11 mouse cellular contexts compared by ENCODE assay signal in the genomic region with DNA sequence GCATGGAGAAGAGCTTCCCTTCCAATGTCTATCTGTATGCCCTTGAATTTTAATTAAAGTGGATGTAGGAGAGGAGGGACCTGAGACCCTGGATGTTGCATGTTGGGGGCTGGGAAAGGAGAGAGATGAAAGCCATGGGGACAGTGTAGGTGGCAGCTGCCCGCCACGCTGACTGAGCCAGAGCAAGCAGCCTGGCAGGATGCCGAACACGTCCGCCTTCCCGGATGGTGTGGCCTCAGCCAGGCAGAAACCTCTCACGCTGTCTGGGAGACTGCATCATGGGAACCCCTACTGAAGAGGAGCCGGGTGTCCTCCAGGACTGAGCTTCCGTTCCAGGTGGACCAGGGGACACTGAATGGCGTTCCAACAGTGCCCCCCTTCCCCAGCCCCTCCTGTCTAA. TPM values are rescaled to one million over a fixed set of nuclear protein-coding genes. Genes with fewer than 3 reads are reported as not detected.
DNase-seq lines count a peak whose midpoint lies in the region; ATAC-seq lines count a peak whose summit lies in the region.
"Had no signal": no experiment of that assay in that cellular context is flagged by ENCODE, and none has a peak within 500 bp of the region (broad histone marks: within the 10 kb centered on the region; RNA-seq: fewer than 3 reads in every experiment).

No protein-coding gene starts in this region.

- DNase-seq in layer of hippocampus, postnatal 14 days (ENCODE audit: low spot score in 2 of 2), result peak; percentile 54 to 74
- DNase-seq in layer of hippocampus, adult 9-10 months (ENCODE audit: low spot score), result no peak
- peak; percentile 67 to 79 for DNase-seq in cerebellum, postnatal 4 days (ENCODE audit: low spot score in 2 of 2)
- peak; percentile 36 to 63 for DNase-seq in layer of hippocampus, postnatal 25 days (ENCODE audit: extremely low spot score in 1 of 2, low spot score in 1 of 2)
- peak; percentile 83 for DNase-seq in right cerebral cortex, postnatal 10 days (ENCODE audit: low spot score in 2 of 2)
- no peak for DNase-seq in heart, postnatal 4 days
- no peak for DNase-seq in adrenal gland, postnatal 36 days

- ATAC-seq in megakaryocyte-erythroid progenitor cell, adult 5-6 weeks (replicated peaks; ENCODE audit: low FRiP score, low TSS enrichment, poor library complexity, severe bottlenecking), result no peak
- ATAC-seq: CD4-positive, CD25-positive, alpha-beta regulatory T cell, adult 4 months had no signal

RNA-seq across cellular contexts. Expression of gene Slc29a4, which starts 11.3 kb away (rescaled TPM):
- 10 to 100 TPM; 68.0 to 83.3 TPM for total RNA-seq in layer of hippocampus, postnatal 14 days (2021)
- total RNA-seq in layer of hippocampus, postnatal 25 days (2021), result 10 to 100 TPM; 52.4 to 60.0 TPM
- total RNA-seq in heart, postnatal 4 days (2021), result 1 to 10 TPM in 1 of 2 experiments, under 1 TPM in 1; 0.92 to 1.8 TPM
- 10 to 100 TPM; 14.4 to 22.8 TPM for total RNA-seq in adrenal gland, postnatal 36 days (2021)
- not detected in 2 replicates for total RNA-seq in megakaryocyte-erythroid progenitor cell, adult 5-6 weeks (2014; fragmentation: Nextera tagmentation)
- total RNA-seq in megakaryocyte-erythroid progenitor cell, adult 5-6 weeks (2017), result not detected in 2 replicates
- total RNA-seq: liver, adult 2 months; megakaryocyte progenitor cell, adult 5-6 weeks had no signal

Comparison
In these comparisons a context has a peak if more than half of its experiments do, and no peak if none do; other contexts are left out.
1. DNase-seq: peak in layer of hippocampus, postnatal 14 days (2 of 2), cerebellum, postnatal 4 days (2 of 2), layer of hippocampus, postnatal 25 days (2 of 2) and right cerebral cortex, postnatal 10 days (2 of 2); none in layer of hippocampus, adult 9-10 months (single experiment), heart, postnatal 4 days (single experiment) and adrenal gland, postnatal 36 days (0 of 2).
2. RNA of gene Slc29a4, which starts 11.3 kb away (total RNA-seq): 68.0 to 83.3 TPM in layer of hippocampus, postnatal 14 days, 52.4 to 60.0 TPM in layer of hippocampus, postnatal 25 days and 14.4 to 22.8 TPM in adrenal gland, postnatal 36 days; 0.92 to 1.8 TPM in heart, postnatal 4 days and not detected in megakaryocyte-erythroid progenitor cell, adult 5-6 weeks; every median in the first group is over 4 times any median in the second.